Mouse (Mus musculus): ENCODE results near the gene Serp1. TPM values are rescaled to one million over a fixed set of nuclear protein-coding genes. Genes with fewer than 3 reads are reported as not detected.
A peak's percentile ranks its signal among the peaks of the same experiment; 100 is the strongest.
"Not testable (repeated sequence)": the region's sequence is repeated elsewhere in the genome, so short reads cannot be mapped to it uniquely, and the experiment has no call there.

The Serp1 gene
- total RNA-seq, 2 experiments from 2014 or later: 11.9 to 13.5 TPM

DNA sequence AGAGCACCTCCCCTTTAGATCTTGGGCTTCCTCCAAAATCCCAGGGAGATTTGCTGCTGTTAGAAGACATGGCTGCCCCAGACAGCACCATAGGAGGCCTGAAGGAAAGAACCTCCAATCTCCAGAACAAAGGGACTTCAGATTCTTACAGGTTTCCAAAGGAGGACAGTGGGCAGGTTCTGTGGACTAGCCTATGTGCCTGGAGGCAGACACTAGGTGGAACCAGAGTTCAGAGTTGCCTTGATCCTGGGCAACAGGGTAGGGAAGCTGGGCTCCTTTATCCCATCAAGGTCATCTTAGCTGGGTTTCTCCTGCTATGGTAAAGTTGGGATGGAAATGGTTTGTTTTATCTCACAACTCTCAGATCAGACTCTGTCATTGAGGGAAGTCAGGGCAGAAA, 14.1 kb downstream of the Serp1 start:
- no peak for DNase-seq
- intact Hi-C loops (cut with DNase I): loop anchor here (5.0 kb wide), 1 partner anchor 271 kb away; no protein-coding TSS in a partner anchor

DNA sequence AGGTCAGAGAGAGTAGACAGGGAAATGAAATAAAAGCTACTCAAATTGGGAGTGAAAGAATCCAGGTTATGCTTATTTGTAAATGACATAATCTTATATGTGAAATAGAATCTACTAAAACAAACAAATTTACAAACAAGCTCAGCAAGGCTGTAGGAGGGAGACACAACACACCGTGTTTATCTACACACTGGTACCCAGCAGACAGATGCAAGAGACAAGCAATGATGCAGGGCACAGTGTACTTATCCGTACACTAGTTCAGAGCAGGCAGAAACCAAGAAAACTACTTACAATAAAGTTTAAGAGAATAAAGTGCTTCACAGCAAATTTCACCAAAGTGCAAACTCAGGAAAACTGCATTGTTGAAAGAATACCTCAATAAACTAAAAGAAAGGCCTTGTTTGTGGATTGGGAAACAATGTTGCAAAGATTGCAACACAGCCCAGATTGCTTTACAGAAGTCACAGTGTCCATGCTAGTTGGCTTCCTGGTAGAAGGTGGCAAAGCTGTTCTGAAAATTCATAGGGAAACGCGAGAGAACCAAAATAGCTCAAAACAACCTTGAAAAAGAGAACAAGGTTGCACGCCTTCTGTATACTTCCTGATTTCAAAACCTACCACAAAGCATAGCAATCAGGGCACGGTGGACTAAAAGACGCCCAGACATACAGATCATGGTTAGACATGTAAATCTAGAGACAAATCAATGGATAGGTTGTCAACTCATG, 17.5 kb downstream of the Serp1 start:
- no peak for DNase-seq
- intact Hi-C loops (cut with DNase I): no loop called here

DNA sequence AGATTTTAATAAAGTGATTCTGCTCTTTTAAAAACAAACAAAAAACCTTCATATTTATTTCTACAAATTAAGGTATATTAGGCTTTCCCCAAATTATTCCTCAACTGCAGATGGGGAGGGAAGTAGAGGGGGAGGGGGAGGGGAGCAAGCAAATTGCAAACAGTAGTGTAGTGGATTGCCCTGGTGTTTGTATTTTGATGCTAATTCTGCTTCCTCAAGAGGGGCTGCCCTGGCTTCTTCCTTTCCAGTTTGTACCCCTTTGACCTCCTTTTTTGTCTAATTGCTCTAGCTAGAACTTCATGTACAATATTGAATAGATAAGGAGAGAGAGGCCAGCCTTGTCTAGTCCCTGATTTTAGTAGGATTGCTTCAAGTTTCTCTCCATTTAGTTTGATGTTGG, 21.0 kb downstream of the Serp1 start:
- intact Hi-C loops (cut with DNase I): no loop called here

DNA sequence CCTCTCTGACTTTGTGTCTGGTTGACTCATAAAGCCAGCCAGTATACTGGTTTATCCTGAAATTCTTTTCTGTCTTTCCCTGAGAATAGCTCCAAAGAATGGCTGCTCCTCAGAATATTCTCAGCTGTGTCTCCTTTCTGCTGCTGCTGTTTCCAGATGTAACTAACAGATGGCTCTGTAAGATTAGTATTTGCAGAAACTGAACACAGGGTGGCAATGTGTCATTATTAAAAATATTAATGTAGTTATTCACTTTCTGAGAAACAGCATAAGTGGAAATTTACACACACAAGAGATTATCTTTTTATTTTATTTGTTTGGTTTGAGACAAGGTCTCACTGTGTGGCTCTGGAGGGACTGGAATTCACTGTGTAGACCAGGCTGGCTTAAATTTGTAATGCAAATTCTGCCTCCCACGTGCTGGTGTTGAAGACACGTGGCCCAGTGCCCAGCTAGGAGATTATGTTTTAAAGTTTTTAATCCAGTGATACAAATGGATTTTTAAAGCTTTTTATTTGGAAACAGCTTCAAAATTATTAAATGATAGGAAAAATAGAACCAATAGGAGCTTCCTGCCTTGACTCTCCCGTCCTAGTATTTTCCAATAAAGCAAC, 21.9 kb downstream of the Serp1 start:
- DNase-seq: no peak
- intact Hi-C loops (cut with DNase I): no loop called here

More for the DNA sequence above, 21.0 kb downstream of the Serp1 start:
- DNase-seq: no peak

DNA sequence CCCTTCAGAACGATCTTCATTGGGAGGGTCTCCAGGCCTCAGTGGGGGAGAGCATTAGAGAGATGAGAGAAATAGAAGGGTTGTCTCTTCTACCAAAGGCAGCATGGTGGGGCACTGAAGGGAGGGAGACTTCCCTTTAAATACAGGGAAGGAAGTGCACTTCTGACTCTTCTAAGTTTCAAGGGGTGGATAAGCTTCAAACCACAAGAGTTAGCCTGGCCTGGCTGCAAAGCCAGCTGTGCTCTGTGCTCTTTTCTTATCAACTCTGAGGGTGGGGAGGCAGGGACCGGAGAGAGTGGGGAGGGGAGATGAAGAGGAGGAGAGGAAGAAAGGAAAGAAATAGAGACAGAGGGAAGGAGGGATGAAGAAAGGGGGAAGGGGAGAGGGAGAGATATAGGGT, 23.7 kb downstream of the Serp1 start:
- DNase-seq: no peak
- intact Hi-C loops (cut with DNase I): no loop called here

DNA sequence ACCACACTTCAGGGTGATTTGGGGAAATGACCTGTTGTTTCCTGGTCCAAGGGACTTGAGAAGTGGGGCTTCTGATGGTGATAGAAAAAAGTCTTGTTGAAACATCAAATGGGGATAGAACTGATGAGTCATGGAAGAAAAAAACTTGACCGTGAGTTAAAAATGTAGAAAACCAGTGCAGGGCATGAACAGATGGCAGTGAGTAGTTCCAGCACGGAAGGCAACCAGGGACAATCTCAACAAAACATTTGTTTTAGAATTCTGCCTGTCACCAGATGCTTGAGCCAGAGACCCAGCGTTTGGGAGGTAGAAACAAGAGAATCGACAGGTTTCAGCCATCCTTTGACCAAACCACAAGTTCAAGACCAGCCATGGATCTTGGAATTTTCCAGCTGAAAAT, 32.1 kb downstream of the Serp1 start:
- intact Hi-C loops (cut with DNase I): no loop called here
- DNase-seq: no peak

DNA sequence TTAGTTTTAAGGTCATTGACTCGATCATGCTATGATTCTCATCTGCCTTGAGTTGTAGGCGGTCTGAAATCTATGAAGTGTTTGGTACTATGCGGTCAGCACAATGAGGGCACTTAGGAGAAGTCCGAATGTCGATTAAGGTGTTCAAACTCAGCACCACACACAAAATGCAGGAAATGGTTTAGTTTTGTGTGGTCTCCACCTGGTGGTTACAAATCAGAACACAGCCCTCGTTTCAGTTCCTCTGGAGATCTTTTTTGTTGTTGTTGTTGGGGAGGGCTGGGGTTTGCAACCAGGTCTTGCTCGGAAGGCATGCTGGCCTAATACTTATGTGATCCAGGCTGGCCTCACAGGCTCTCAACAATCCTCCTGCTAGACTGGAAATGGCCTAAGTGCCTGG, 34.9 kb downstream of the Serp1 start:
- intact Hi-C loops (cut with DNase I): loop anchor here (1.0 to 2.0 kb wide), 3 partner anchors 76 to 644 kb away; partner anchors contain the start of gene Tsc22d2
- DNase-seq: peak; percentile 27 to 38

DNA sequence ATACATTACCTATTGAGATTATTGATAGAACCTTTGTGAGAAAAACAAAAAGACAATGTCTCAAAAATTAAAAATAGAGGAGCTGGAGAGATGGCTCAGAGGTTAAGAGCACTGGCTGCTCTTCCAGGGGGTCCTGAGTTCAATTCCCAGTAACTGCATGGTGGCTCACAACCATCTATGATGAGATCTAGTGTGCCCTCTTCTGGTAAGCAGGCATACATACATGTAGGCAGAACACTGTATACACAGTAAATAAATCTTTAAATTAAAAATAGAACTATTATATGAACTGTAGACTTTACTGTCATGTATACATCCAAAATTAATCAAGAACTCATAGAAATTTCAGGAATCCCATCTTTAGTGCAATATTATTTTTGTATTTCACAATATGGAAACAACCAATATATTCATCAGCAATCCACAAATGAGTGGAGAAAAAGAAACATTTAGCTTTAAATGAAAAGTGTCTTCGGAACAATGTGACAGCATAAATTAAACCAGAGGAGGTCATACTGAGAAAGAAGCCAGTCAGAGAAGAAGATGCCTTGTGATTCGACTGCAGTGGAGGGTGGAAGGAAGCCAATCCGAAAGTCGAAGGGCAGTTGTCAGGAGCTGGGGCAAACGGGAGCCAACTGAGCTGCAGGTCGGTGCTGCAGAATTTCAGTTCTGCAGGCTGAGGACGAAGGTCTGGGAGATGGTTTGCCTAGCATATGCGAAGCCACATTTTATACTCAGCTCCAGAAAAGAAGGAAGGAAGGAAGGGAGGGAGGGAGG, 37.5 kb downstream of the Serp1 start:
- no peak for DNase-seq
- intact Hi-C loops (cut with DNase I): loop anchor here (1.0 kb wide), 1 partner anchor 324 kb away; no protein-coding TSS in a partner anchor

DNA sequence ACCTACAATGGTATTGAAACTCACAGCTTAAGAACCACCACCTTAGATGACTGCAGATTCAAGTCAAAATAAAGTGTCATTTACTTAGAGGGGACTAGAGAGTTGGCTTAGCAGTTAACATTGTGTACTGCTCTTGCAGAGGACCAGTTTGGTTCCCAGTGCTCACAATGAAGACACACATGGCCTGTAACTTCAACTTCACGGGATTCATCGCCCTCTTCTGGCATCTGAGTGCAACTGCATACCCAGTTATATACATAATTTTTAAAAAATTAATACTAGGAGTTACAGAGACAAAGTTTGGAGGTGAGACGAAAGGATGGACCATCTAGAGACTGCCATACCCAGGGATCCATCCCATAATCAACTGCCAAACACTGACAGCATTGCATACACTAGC, 38.6 kb downstream of the Serp1 start:
- intact Hi-C loops (cut with DNase I): no loop called here
- no peak for DNase-seq

DNA sequence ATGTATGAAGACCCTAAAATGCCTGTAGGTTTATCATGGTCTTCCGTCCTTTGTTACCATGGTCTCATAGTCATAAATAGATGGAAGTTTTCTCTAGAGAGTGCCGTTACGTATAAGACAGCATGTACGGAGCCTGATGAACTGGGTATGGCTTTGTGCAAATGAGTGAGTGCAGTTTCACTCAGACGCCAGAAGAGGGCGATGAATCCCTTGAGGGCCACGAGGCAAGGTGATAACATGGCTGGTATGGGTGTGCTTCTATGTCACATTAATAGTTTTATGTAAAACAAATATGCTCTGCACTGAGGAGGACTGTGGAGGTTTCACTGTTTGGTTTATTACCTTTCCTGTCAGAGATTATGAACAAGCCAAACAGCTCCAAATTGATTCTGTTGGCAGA, 39.8 kb downstream of the Serp1 start:
- intact Hi-C loops (cut with DNase I): no loop called here
- no peak for DNase-seq

DNA sequence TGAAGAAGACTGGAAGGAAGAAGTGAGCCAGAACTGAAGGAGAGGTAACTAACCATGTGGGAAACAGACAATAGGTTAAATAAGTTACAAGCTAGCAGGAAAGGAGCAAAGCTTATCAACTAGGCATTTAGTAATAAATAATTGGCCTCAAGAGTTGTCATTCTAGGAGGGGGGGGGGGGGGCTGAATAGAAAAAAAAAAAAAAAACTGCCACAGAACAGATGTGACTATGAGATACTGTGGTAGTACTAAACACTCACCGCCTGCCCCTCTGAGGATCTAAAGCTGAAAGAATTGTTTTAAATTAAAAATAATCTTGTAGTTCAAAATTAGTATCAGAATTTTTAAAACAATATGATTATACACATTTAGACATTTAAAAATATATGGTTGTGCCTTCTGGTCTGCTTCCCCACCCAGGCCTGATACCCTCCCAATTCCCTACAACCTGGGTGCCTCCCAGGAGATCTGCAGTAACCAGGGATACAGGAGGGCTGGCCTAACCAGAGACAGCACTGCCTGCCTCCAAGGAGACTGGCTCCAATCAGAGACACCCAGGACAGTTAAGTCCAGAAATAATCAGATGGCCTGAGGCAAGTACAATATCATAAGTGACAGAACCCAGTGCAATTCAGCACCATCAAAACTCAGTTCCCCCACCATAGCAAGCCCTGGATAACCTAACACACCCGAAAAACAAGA, 46.8 kb downstream of the Serp1 start:
- intact Hi-C loops (cut with DNase I): no loop called here
- DNase-seq: no peak

DNA sequence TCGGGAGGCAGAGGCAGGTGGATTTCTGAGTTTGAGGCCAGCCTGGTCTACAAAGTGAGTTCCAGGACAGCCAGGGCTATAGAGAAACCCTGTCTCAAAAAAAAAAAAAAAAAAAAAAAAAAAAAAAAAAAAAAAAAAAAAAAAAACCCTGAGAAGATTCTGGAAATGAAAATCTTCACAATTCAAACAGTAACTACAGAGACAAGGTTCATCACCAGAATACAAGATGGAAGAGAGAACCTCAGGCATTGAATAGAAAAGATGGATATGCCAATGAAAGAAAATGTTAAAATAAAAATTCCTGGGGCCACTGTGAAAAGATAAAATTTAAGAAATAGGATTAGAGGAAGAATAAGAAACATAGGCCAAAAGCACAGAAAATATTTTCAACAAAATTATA, 50.4 kb downstream of the Serp1 start:
- DNase-seq; intact Hi-C loops (cut with DNase I): not testable (repeated sequence)

Other genes starting within 250 kb of the Serp1 start
- 10 to 100 TPM; 23.8 to 25.6 TPM for gene Tsc22d2, start 111.2 kb downstream of the Serp1 start, total RNA-seq (2021)
- gene Eif2a, start 71 bp downstream of the Serp1 start, total RNA-seq (2021): 10 to 100 TPM; 40.5 to 42.5 TPM
- gene Selenot, start 50.7 kb upstream of the Serp1 start, total RNA-seq (2021): 100 to 1,000 TPM; 122 to 126 TPM
- not detected for gene Erich6, start 111.3 kb upstream of the Serp1 start, total RNA-seq (2021)
- 10 to 100 TPM in 1 of 2 experiments, 1 to 10 TPM in 1; 7.5 to 12.5 TPM for gene Siah2, start 166.5 kb upstream of the Serp1 start, total RNA-seq (2021)

Measured in heart, postnatal 36 days (tissue).